Mouse (Mus musculus) CH12.LX (cell line): Measurements from ENCODE around the gene Slc38a8. TPM values are rescaled to one million over a fixed set of nuclear protein-coding genes. Genes with fewer than 3 reads are reported as not detected.

Experiments
- DNase-seq: peaks from one replicate; pipeline ENCODE4 v3.0.0-alpha.2; 2013; ENCODE audit errors: extremely low read depth
- H3K27ac ChIP-seq: 2 replicates; pipeline ENCODE4 v1.5.1; 2012; ENCODE audit warnings: low read depth, mild to moderate bottlenecking, control low read depth, moderate library complexity; ENCODE audit not compliant: insufficient read depth
- H3K27me3 ChIP-seq: replicated peaks from 2 replicates; pipeline ENCODE3; 2012; ENCODE audit warnings: inconsistent platforms
- H3K36me3 ChIP-seq, 2 experiments: replicated peaks in 1 of 2; 2 replicates each; pipeline versions ENCODE3 to v1.6.1; 2012; ENCODE audit warnings: inconsistent platforms in 1 of 2, low read length in 1 of 2, mild to moderate bottlenecking in 1 of 2, mixed read lengths in 1 of 2, moderate library complexity in 1 of 2; ENCODE audit not compliant: control insufficient read depth in 1 of 2, insufficient read depth in 1 of 2
- H3K4me1 ChIP-seq, 2 experiments: 2 replicates each; pipeline ENCODE4 v1.6.1; 2012; ENCODE audit warnings: inconsistent platforms in 1 of 2, moderate library complexity in 1 of 2; ENCODE audit not compliant: insufficient read depth in 2 of 2, control insufficient read depth in 1 of 2
- H3K4me2 ChIP-seq: 2 replicates; pipeline ENCODE4 v1.6.1; 2012; ENCODE audit warnings: low read depth, mild to moderate bottlenecking, control low read depth; ENCODE audit not compliant: poor library complexity, insufficient read depth, severe bottlenecking
- H3K4me3 ChIP-seq, 3 experiments: fragments of 150-350 bp in 1 of 3; sonication (generic) in 1 of 3; replicated peaks in 1 of 3; 2 replicates each; pipeline versions ENCODE3 to v1.5.1; 2011 to 2012; ENCODE audit warnings: low read depth in 2 of 3, low read length in 2 of 3, mild to moderate bottlenecking in 2 of 3, moderate library complexity in 2 of 3, control low read depth in 1 of 3, improper control_type of control experiment in 1 of 3, inconsistent platforms in 1 of 3, mixed read lengths in 1 of 3; ENCODE audit not compliant: poor library complexity in 1 of 3
- H3K79me2 ChIP-seq: replicated peaks from 2 replicates; pipeline ENCODE4 v1.6.1; 2012; ENCODE audit warnings: mild to moderate bottlenecking, moderate library complexity; ENCODE audit not compliant: control insufficient read depth, poor library complexity, insufficient read depth, severe bottlenecking; ENCODE audit errors: extremely low read depth
- H3K9ac ChIP-seq: 2 replicates; pipeline ENCODE4 v1.6.1; 2012; ENCODE audit warnings: low read depth, mild to moderate bottlenecking, control low read depth, moderate library complexity; ENCODE audit not compliant: insufficient read depth
- H3K9me3 ChIP-seq: replicated peaks from 2 replicates; pipeline ENCODE3; 2012; ENCODE audit warnings: low read length, inconsistent platforms, mixed read lengths
- CHD2 ChIP-seq: IDR thresholded peaks from 2 replicates; pipeline ENCODE4 v1.6.1; 2011; ENCODE audit warnings: low read length, improper control_type of control experiment
- CTCF ChIP-seq, 2 experiments: IDR thresholded peaks in 1 of 2; conservative IDR thresholded peaks in 1 of 2; 2 replicates each; pipeline ENCODE4 v1.5.1; 2011 to 2012; ENCODE audit warnings: low read depth in 2 of 2, low read length in 2 of 2, improper control_type of control experiment in 1 of 2, inconsistent platforms in 1 of 2, mild to moderate bottlenecking in 1 of 2, moderate library complexity in 1 of 2
- EP300 ChIP-seq: IDR thresholded peaks from 2 replicates; pipeline ENCODE4 v1.6.1; 2011; ENCODE audit warnings: low read length, improper control_type of control experiment
- GABPA ChIP-seq: IDR thresholded peaks from 2 replicates; pipeline ENCODE4 v1.6.1; 2012; ENCODE audit warnings: low read depth, low read length, improper control_type of control experiment, inconsistent platforms; ENCODE audit not compliant: insufficient replicate concordance
- IRF4 ChIP-seq: IDR thresholded peaks from 2 replicates; pipeline ENCODE4 v1.6.1; 2014; ENCODE audit warnings: low read depth, mild to moderate bottlenecking, inconsistent platforms, low read length, improper control_type of control experiment
- JUND ChIP-seq: conservative IDR thresholded peaks from 2 replicates; pipeline ENCODE4 v1.6.1; 2011; ENCODE audit warnings: low read depth, low read length, improper control_type of control experiment
- KAT2A ChIP-seq: IDR thresholded peaks from 2 replicates; pipeline ENCODE4 v1.6.1; 2012; ENCODE audit warnings: low read length, improper control_type of control experiment, inconsistent platforms; ENCODE audit not compliant: insufficient replicate concordance
- MAFK ChIP-seq: IDR thresholded peaks from 2 replicates; pipeline ENCODE4 v1.6.1; 2011; ENCODE audit warnings: low read length, improper control_type of control experiment; ENCODE audit not compliant: insufficient replicate concordance
- MAZ ChIP-seq: IDR thresholded peaks from 2 replicates; pipeline ENCODE4 v1.6.1; 2012; ENCODE audit warnings: low read depth, mild to moderate bottlenecking, inconsistent platforms, low read length, improper control_type of control experiment, moderate library complexity
- MEF2A ChIP-seq: IDR thresholded peaks from 2 replicates; pipeline ENCODE4 v1.6.1; 2014; ENCODE audit warnings: low read depth, mild to moderate bottlenecking, inconsistent platforms, low read length, improper control_type of control experiment, borderline replicate concordance
- MYC ChIP-seq: IDR thresholded peaks from 2 replicates; pipeline ENCODE4 v1.6.1; 2011; ENCODE audit warnings: low read depth, mild to moderate bottlenecking, improper control_type of control experiment, low read length
- NELFE ChIP-seq: IDR thresholded peaks from 2 replicates; pipeline ENCODE4 v1.6.1; 2011; ENCODE audit warnings: low read depth, low read length, improper control_type of control experiment
- PAX5 ChIP-seq: IDR thresholded peaks from 2 replicates; pipeline ENCODE4 v1.6.1; 2012; ENCODE audit warnings: low read length, inconsistent platforms, mixed read lengths
- POLR2A ChIP-seq: IDR thresholded peaks from 2 replicates; pipeline ENCODE4 v1.6.1; 2011; ENCODE audit warnings: low read depth, mild to moderate bottlenecking, improper control_type of control experiment, low read length
- POLR2AphosphoS2 ChIP-seq: IDR thresholded peaks from 2 replicates; pipeline ENCODE4 v1.6.1; 2011; ENCODE audit warnings: low read depth, low read length, improper control_type of control experiment
- SIN3A ChIP-seq: IDR thresholded peaks from 2 replicates; pipeline ENCODE4 v1.6.1; 2012; ENCODE audit warnings: low read length, improper control_type of control experiment, inconsistent platforms
- USF1 ChIP-seq: IDR thresholded peaks from 2 replicates; pipeline ENCODE4 v1.6.1; 2014; ENCODE audit warnings: low read depth, mild to moderate bottlenecking, inconsistent platforms, low read length, improper control_type of control experiment
- ZKSCAN1 ChIP-seq: IDR thresholded peaks from 2 replicates; pipeline ENCODE4 v1.6.1; 2012; ENCODE audit warnings: low read depth, inconsistent platforms, low read length, improper control_type of control experiment, borderline replicate concordance
- ZMIZ1 ChIP-seq: IDR thresholded peaks from 2 replicates; pipeline ENCODE4 v1.6.1; 2012; ENCODE audit warnings: low read depth, mild to moderate bottlenecking, inconsistent platforms, low read length, improper control_type of control experiment
- dilution Hi-C: fragments of 300-500 bp; cut with MboI; formaldehyde crosslinking; loops from 2 replicates; pipeline ENCODE4 v1.14.3; 2020; ENCODE audit warnings: low sequenced_read_pairs; ENCODE audit not compliant: extremely low pct_unique_long_range_greater_than_20kb, extremely low pct_ligation_motif_present
- in situ Hi-C: fragments of 300-500 bp; cut with MboI; formaldehyde crosslinking; loops from 3 replicates; pipeline ENCODE4 v1.14.3; 2019; ENCODE audit warnings: low sequenced_read_pairs, low pct_ligation_motif_present, low pct_unique_long_range_greater_than_20kb, mixed read lengths
- polyA plus RNA-seq: library from polyadenylated mRNA; unstranded; fragments of >175 nt; gene quantifications from 2 replicates; pipeline ENCODE4 v1.2.1, GENCODE M21; 2012; ENCODE audit warnings: low read depth; ENCODE audit not compliant: insufficient read length
- total RNA-seq, 2 experiments: library from RNA; depleted of rRNA; stranded (reverse); fragments of 300-350 nt in 1 of 2; fragments of >200 nt in 1 of 2; gene quantifications; 2 replicates each; pipeline ENCODE4 v1.2.3; 2012 to 2014

The Slc38a8 gene
- total and polyA plus RNA-seq, 3 experiments, result 0.08 TPM; not detected in 1

DNA sequence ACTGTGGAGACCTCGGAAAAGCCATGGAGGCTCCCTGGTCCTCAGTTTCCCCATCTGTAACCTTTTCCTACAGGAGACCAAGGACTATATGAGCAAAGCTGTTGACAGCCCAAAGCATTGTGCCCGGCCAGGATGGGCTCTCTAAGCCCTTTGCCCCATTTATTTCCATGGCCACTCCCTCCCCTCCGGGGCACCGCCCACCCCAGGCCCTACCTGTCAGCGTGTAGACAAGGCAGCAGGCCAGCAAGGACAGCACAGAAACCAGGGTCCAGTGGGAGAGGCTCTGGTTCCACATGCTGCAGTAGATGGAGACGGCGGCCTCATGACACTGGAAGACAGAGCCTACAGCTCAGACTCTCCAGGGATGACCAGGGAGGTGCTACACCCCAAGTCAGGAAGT is 14.4 kb downstream of the Slc38a8 start:
- dilution Hi-C loops, result no loop called here
- DNase-seq, result no peak
- no peak overlapping the region for H3K4me2 ChIP-seq

GRCm38 (mm10) chr8:119484145-119484896 is 17.2 kb downstream of the Slc38a8 start:
- in situ Hi-C loops, result no loop called here

More for the DNA sequence above, 14.4 kb downstream of the Slc38a8 start:
- H3K27me3 ChIP-seq, result peaks cover 9% of the 10 kb centered on the region
- H3K4me3 ChIP-seq, result no peak overlapping the region
- H3K4me1 ChIP-seq, result peaks cover 8 to 24% of the 10 kb centered on the region in 2 experiments
- H3K27ac ChIP-seq, result no peak overlapping the region
- in situ Hi-C loops, result no loop called here
- no peak for TF ChIP-seq POLR2AphosphoS2
- H3K79me2 ChIP-seq, result no peaks in the 10 kb centered on the region
- no peaks in the 10 kb centered on the region for H3K36me3 ChIP-seq
- H3K9ac ChIP-seq, result no peak overlapping the region
- no peaks in the 10 kb centered on the region for H3K9me3 ChIP-seq

DNA sequence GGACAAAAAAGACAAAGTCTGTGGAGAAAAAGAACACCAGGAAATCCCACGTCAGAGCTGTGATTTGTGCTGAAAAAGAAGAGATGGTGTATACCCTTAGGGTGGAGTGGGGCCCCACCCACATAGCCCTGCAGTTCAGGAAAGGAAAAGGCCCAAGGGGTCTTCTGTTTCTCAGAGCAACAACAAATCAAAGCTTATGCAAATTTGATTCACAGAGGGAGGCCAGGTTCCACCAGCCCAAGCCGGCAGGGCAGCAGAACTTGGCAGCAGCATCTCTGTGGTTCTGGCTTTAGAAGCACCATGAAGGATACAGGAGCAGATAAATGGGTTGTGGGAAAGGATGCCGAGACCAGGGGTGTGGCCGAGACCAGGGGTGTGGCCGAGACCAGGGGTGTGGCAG is 22.8 kb downstream of the Slc38a8 start:
- no peak for DNase-seq
- no peak for TF ChIP-seq SIN3A
- no peak for TF ChIP-seq ZMIZ1
- TF ChIP-seq MEF2A, result no peak
- no peak for TF ChIP-seq JUND
- no peak for TF ChIP-seq PAX5
- TF ChIP-seq IRF4, result no peak
- TF ChIP-seq USF1, result no peak
- TF ChIP-seq MAZ, result no peak
- TF ChIP-seq GABPA, result no peak
- no peak for TF ChIP-seq MAFK
- H3K36me3 ChIP-seq, result no peaks in the 10 kb centered on the region
- in situ Hi-C loops, result no loop called here
- H3K9me3 ChIP-seq, result peaks cover 8% of the 10 kb centered on the region
- no peak overlapping the region for H3K4me2 ChIP-seq
- no peak overlapping the region for H3K27ac ChIP-seq
- no peak overlapping the region for H3K9ac ChIP-seq
- peaks cover 0 to 12% of the 10 kb centered on the region in 2 experiments; a peak in 1 of 4 replicates for H3K4me1 ChIP-seq
- dilution Hi-C loops, result no loop called here
- H3K79me2 ChIP-seq, result no peaks in the 10 kb centered on the region
- no peak overlapping the region for H3K4me3 ChIP-seq
- H3K27me3 ChIP-seq, result peaks cover 24% of the 10 kb centered on the region

More at GRCm38 (mm10) chr8:119484145-119484896, 17.2 kb downstream of the Slc38a8 start:
- Histone ChIP-seq H3K79me2 (no peaks in the 10 kb centered on the region), H3K4me2 (no peak overlapping the region), H3K36me3 (no peaks in the 10 kb centered on the region), H3K27ac (no peak overlapping the region), H3K9ac (no peak overlapping the region), H3K27me3 (peaks cover 4% of the 10 kb centered on the region), H3K9me3 (peaks cover 4% of the 10 kb centered on the region), H3K4me3 (no peak overlapping the region), H3K4me1 (peaks cover 5 to 18% of the 10 kb centered on the region in 2 experiments)
- TF ChIP-seq POLR2A, result no peak
- TF ChIP-seq KAT2A, result 0 out of 2 replicates have a peak, but pooled peaks have one; percentile 16
- 0 out of 4 replicates have a peak, but pooled peaks of 1 of the 2 experiments have one; percentile 9 for TF ChIP-seq CTCF (conservative IDR thresholded peaks at IDR 0.05 in 1 of 2, IDR thresholded peaks at IDR 0.05 in 1 of 2; ENCODE audit: low read depth in 2 of 2, low read length in 2 of 2)
- TF ChIP-seq MYC, result no peak
- TF ChIP-seq CHD2, result 0 out of 2 replicates have a peak, but pooled peaks have one; percentile 26
- TF ChIP-seq EP300, result no peak
- TF ChIP-seq ZKSCAN1, result peak; percentile 100
- no peak for TF ChIP-seq NELFE
- DNase-seq, result peak; percentile 82
- dilution Hi-C loops, result no loop called here
